Mouse (Mus musculus) brain, adult 2 months (tissue): ENCODE measurements around the gene Pole3.
"Not testable (repeated sequence)": the region's sequence is repeated elsewhere in the genome, so short reads cannot be mapped to it uniquely, and the experiment has no call there.

Source experiments
- DNase-seq: peaks from one replicate; pipeline ENCODE4 v3.0.0; 2011; ENCODE audit warnings: low read depth, low spot score

Gene Pole3

GRCm38 (mm10) chr4:62487172-62487571, 37.7 kb downstream of the Pole3 start:
- DNase-seq: no peak

DNA sequence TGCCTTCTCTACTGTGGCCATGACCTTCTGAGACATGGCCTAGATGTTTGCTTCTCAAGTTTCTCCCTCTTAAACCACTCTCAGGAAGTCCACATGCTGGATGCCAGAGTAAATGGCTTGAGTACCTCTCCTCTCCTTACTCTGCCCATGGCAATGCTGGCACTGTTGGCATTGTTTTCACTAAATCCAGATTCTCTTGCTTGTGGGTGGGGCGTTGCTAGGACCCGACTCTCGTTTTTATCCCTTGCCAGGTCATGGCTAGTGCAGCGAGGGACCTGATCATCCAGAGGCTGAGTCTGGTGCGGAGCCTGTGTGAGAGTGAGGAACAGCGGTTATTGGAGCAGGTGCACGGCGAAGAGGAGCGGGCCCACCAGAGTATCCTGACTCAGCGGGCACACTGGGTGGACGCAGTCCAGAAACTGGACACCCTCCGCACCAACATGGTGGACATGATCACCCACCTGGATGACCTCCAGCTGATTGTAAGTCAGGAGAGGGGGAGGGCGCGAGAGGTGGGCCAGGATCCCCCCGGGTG, 38.6 kb downstream of the Pole3 start:
- DNase-seq: no peak

DNA sequence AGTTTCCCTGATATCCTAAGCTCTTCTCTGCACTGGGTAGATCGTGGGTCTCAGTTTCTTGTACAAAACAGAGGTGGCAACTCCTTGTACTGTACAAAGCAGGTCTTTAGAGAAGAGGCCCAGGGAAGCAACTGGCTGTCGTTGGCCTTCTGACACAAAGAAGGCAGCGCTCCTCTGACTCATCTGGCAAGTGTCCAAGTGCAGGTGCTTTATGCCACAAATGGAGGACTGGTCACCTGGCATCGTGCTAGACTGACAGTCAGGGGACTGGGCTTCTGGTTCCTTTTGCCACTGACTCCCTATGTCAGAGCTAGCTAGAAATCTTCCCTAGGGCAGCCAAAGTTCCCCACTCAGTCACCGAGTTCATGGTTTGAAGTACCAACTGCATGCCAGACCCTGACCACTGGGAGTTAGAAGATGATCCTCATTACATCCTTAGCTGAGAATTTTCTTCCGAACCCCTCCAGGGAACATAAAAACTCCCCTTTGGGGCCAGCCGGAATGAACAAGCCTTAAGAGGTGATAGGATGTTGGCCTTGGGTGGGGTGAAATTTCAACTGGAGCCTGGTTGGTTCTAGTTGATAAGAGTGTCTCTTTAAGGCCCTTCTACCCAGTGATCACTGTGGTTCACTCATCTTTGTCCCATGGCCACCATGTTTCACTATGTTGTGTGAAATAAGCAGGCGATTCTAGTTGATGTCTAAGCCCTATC, 39.3 kb downstream of the Pole3 start:
- no peak for DNase-seq

DNA sequence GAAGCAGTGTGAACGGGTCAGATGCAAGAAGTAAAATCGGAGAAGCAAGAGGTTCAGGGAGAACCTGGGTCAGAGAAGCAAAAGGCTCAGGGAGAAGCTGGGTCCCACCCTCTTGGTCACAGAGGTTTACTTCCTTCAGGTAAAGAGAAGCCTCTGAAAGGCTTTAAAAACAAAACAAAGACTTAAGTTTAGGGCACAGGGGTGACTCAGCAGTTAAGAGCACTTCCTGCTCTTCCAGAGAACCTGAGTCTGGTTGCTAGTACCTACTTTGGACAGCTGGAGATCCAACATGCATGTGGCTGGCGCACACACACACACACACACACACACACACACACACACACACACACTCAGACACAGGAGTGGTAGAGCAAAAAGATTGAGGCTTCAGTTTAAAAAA, 39.9 kb downstream of the Pole3 start:
- no peak for DNase-seq

DNA sequence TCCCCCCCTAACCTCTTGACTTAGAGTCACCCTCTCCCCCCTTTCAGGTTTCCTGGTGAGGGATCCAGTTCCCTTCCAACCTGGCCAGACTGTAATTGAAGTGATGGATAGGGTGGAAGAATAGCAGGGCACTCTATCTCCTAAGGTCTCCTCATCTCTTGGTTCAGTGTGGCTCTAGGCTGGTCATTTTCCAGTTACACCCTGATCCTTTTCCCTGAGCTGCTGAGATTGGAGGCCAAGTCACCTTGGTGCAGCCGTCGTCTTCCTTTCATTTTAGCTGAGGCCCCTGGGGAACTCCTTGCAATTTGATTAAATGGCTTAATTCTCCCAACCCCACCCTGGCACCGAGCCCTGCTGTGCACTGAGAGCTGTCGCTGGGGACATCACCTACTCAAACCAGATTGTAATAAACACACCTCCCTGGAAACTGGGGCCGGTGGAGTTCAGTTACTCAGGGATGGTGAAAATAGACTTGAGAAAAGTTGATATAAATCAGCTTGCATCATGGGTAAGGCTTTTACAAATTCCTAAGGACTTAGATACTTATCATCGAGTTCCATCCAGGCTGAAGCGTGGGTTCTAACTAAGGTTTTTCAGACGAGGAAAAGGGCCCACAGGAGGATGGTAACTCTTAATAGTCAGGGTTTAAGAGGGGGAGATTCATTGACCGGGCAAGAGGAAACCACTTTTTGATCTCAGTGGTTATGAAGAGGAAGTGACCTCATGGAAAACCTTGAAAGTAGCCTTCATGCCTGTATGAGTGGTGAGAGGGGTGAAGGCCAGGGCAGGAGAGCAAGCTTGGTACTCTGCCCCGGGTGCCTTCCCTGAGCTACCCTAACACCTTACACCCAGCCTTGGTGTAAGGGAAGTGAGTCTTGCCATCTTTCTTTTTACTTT, 43.9 kb downstream of the Pole3 start:
- DNase-seq: no peak

DNA sequence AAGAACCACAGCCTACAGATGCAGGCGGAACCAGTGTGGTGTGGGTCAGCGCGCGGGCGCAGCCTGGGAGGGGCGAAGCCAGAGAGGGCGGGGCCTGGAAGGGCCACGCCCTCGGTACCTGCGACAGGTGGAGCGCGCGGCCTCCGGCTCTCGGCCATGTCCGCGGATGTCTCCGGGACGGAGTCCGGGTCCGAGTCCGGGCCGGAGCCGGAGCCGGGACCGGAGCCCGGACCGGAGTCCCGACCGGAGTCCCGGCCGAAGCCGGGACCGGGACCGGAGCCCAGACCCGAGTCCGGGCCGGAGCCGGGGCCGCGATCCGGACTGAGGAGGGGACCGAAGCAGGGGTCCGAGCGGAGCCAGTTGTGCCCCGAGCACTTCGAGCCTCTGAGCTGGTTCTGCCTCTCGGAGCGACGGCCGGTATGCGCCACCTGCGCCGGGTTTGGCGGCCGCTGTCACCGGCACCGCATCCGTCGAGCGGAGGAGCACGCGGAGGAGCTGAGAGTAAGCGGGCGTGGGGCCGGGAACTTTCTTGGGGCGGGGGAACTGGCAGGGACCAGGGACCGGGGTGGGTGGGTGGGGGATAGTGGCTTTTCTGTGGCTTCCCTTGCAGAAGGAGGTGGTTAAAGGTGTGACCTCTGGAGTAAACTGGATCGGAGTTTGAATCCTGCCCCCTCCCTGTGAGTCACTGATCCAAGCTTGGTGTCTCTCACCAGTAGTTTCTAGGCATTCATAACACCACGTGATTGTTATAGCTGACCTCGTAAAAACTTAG, 44.7 kb downstream of the Pole3 start, which contains the start of gene Bspry:
Gene Bspry (plus strand): TSS at position 117 of the 772 bp plus-strand sequence.
- no peak for DNase-seq

DNA sequence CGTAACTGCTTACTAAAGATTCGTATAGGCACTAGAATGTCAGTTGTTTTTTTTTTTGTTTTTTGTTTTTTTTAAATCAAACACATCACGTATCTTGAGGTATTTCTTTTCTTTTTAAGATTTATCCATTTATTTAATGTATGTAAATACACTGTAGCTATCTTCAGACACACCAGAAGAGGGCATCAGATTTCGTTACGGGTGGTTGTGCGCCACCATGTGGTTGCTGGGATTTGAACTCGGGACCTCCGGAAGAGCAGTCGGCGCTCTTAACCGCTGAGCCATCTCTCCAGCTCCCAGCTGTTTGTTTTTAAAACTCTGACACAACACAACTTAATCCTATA, 45.3 kb downstream of the Pole3 start:
- not testable (repeated sequence) for DNase-seq

DNA sequence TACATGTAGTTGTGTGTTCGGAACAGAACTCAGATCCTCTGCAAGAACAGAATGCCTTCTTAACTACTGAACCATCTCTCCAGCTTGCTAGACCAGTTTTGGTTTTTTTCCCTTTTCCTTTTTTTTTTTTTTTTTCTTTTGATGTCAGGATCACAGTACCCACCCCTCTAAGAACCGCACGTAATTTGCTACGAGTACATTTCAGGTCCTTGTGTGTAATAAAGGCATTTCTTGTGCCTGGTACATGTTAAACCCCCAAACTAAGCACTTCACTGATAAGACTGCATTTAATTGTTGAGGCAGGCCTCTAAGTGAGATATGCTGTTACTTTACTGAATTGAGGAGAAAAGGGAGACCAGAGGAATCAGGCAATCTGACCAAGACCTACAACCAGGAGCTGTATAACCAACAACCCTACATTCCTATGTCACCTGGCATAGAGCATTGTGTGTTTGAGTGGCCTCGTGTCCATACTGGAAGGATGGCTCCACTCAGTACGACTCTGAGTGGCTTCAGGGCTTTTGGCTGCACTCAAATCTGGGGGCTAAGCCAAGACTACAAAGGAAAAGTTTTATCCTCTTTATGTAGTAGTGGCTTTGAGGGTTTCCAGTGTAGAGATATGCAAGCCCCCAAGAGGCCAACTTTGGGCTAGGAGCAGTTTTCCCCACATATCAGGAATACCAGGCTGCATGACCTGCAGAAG, 47.2 kb downstream of the Pole3 start:
- no peak for DNase-seq

DNA sequence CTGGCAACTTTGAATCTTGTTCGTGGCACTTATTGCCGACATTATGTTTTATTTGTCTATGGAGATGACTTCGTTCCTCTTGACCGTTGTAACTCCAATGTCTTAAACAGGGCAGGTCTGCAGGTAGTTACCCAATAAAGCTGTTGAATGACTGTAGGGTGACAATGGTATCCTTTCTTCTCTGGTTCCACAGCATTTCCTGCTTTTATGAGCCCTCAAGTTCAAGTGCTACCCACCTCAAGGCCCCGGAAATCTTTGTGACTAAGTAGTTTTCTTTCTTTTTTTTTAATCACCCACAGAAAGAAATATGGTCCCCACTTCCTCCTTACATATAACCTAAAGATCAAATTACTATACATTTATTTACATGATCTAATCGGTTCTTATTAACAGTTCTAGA, 49.1 kb downstream of the Pole3 start:
- no peak for DNase-seq

GRCm38 (mm10) chr4:62475131-62475530, 49.7 kb downstream of the Pole3 start:
- no peak for DNase-seq
